Mouse (Mus musculus): ENCODE measurements around the gene Lin7c. TPM values are rescaled to one million over a fixed set of nuclear protein-coding genes. Genes with fewer than 3 reads are reported as not detected.

Gene Lin7c
- polyA plus RNA-seq, 1 experiment from 2014 or later = 163 TPM

DNA sequence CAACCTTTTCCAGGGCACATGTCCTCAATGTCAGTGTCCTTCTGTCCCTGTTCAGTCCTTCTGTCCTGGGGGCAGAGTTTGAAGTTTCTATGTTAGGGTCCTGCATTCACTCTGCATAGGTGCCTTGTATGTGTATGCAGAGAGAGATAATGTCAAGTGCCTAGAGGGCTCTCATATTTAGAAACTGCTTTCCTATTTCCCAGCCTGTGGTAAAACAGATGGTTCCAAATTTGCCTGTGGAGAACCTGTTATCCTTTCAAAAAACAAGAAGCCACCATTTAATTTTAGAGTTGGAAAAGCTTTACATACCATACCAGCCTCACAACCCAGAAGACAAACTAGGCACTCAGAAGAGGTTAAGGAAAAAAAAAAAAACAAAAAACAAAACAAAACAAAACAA is 58.9 kb downstream of the Lin7c start:
- H3K4me1 ChIP-seq = peaks cover 31% of the 10 kb centered on the region

DNA sequence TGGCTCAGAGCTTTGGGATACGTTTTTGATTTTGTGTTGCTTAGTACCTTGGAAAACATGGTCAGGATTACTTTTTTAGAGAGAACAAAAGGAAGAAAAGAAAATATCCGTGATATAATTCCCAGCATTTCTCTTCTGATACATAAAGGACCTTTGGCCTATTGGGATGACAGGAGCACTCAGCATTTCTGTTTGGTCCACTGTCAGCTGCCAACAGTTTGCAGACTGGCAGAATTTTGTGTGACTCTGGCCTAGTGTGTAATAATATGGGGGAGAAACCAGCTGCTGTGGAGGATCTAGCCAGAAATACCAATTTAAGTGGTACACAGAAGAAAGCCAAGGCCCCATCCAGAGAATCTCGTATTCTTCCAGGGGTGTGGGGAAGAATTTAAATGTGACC is 59.7 kb downstream of the Lin7c start:
- no peak overlapping the region for H3K9ac ChIP-seq
- H3K36me3 ChIP-seq = no peaks in the 10 kb centered on the region
- 66% methylated on average over 3 of the region's 3 CpGs for WGBS
- peaks cover 34% of the 10 kb centered on the region for H3K4me1 ChIP-seq
- H3K4me2 ChIP-seq (replicated peaks) = no peak overlapping the region
- H3K27me3 ChIP-seq (replicated peaks) = no peaks in the 10 kb centered on the region
- ATAC-seq (ENCODE audit: low FRiP score, low read depth) = no peak
- no peaks in the 10 kb centered on the region for H3K9me3 ChIP-seq
- no peak overlapping the region for H3K4me3 ChIP-seq
- no peak overlapping the region for H3K27ac ChIP-seq

More for the DNA sequence above, 58.9 kb downstream of the Lin7c start:
- Histone ChIP-seq H3K4me2 (replicated peaks) (no peak overlapping the region), H3K9me3 (no peaks in the 10 kb centered on the region), H3K27me3 (replicated peaks) (no peaks in the 10 kb centered on the region), H3K36me3 (no peaks in the 10 kb centered on the region), H3K4me3 (no peak overlapping the region), H3K9ac (no peak overlapping the region), H3K27ac (no peak overlapping the region)
- no peak for ATAC-seq (ENCODE audit: low FRiP score, low read depth)

Other genes with a start within 250 kb of the Lin7c start
- 1.9 and 2.7 TPM in 2 replicates for gene Bdnf, start 216.2 kb upstream of the Lin7c start, polyA plus RNA-seq (2016; fragmentation: Nextera tagmentation; extraction: Ambion mirVana)
- 18.2 and 19.5 TPM in 2 replicates for gene Lgr4, start 26.8 kb downstream of the Lin7c start, polyA plus RNA-seq (2016; fragmentation: Nextera tagmentation; extraction: Ambion mirVana)
- gene Ccdc34, start 127.0 kb downstream of the Lin7c start, polyA plus RNA-seq (2016; fragmentation: Nextera tagmentation; extraction: Ambion mirVana) = 51.3 and 55.6 TPM in 2 replicates